In the genomic region with DNA sequence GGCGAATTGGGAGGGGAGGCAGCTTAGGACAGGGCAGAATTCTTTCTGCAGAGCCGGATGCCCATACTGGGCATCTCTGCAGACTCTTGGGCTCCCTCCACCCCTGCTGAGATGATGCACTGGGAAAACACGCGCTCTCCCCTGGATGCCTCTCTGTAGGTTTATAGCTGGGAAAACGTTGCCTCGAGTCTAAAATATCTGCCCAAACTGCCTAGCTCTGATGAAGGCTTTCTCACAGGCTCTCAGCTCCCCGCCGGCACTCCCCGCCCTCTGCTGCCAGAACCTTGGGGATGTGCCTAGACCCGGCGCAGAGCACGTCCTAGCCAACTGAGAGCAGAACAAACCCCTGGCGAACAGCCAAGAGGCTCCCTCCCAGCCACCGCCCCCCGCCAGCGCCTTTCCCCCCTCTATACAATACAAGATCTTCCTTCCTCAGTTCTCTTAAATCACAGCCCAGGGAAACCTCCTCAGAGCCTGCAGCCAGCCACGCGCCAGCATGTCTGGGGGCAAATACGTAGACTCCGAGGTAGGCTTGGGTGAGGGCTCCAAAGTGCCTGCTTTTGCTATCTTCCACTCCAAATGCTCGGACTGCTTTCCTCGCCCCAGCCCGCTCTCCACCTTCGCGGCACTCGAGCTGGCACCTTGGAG, we compare ENCODE assay signal across 7 mouse cellular contexts. TPM values are rescaled to one million over a fixed set of nuclear protein-coding genes. Genes with fewer than 3 reads are reported as not detected.
DNase-seq lines count a peak whose midpoint lies in the region; ATAC-seq lines count a peak whose summit lies in the region.

Gene Cav1, plus strand, starts transcription at position 382 of the 648 bp plus-strand sequence.

- peak within 1 kb of the TSS; percentile 97 for H3K4me2 ChIP-seq in embryonic facial prominence, embryonic 14.5 days (ENCODE audit: low read depth, low read length)
- peak within 1 kb of the TSS; percentile 94 for H3K4me2 ChIP-seq in limb, embryonic 11.5 days (ENCODE audit: low read depth, severe bottlenecking)
- H3K4me2 ChIP-seq in midbrain, embryonic 11.5 days, result peak within 1 kb of the TSS; percentile 85
- H3K4me2 ChIP-seq in stomach, embryonic 15.5 days, result peak within 1 kb of the TSS; percentile 92

- H3K9me3 ChIP-seq in embryonic facial prominence, embryonic 14.5 days (ENCODE audit: control insufficient read depth, low read length), result no peaks in the 10 kb centered on the region
- no peaks in the 10 kb centered on the region for H3K9me3 ChIP-seq in limb, embryonic 11.5 days (ENCODE audit: control insufficient read depth, low read length)
- no peaks in the 10 kb centered on the region for H3K9me3 ChIP-seq in midbrain, embryonic 11.5 days (ENCODE audit: control insufficient read depth, low read length)
- no peaks in the 10 kb centered on the region for H3K9me3 ChIP-seq in stomach, embryonic 15.5 days

- H3K36me3 ChIP-seq in embryonic facial prominence, embryonic 14.5 days (ENCODE audit: control insufficient read depth, insufficient read depth, low read length), result no peaks in the 10 kb centered on the region
- no peaks in the 10 kb centered on the region for H3K36me3 ChIP-seq in limb, embryonic 11.5 days (ENCODE audit: control insufficient read depth, insufficient read depth, low read length)
- no peaks in the 10 kb centered on the region for H3K36me3 ChIP-seq in midbrain, embryonic 11.5 days (ENCODE audit: control insufficient read depth, insufficient read depth, low read length)
- no peaks in the 10 kb centered on the region for H3K36me3 ChIP-seq in stomach, embryonic 15.5 days

- peaks cover 17% of the 10 kb centered on the region for H3K27me3 ChIP-seq in embryonic facial prominence, embryonic 14.5 days (replicated peaks; ENCODE audit: control insufficient read depth, insufficient read depth, low read length)
- H3K27me3 ChIP-seq in limb, embryonic 11.5 days (ENCODE audit: control insufficient read depth, insufficient read depth, low read length), result peaks cover 16% of the 10 kb centered on the region
- peaks cover 2% of the 10 kb centered on the region for H3K27me3 ChIP-seq in midbrain, embryonic 11.5 days (ENCODE audit: control insufficient read depth, insufficient read depth, low read length)
- 0 out of 2 replicates have a peak, but pooled peaks cover 5% of the 10 kb centered on the region for H3K27me3 ChIP-seq in stomach, embryonic 15.5 days (replicated peaks)

- WGBS in embryonic facial prominence, embryonic 14.5 days, result under 1% methylated on average over 25 of the region's 26 CpGs
- WGBS in limb, embryonic 11.5 days, result under 1% methylated on average over 26 of the region's 26 CpGs
- WGBS in midbrain, embryonic 11.5 days, result 1% methylated on average over 26 of the region's 26 CpGs
- under 1% methylated on average over 26 of the region's 26 CpGs for WGBS in stomach, embryonic 15.5 days

- peak; percentile 75 for DNase-seq in brain, adult 2 months (ENCODE audit: low read depth, low spot score)
- peak; percentile 90 for DNase-seq in embryonic facial prominence, embryonic 14.5 days (ENCODE audit: low spot score)
- DNase-seq in heart, adult 8-10 months (ENCODE audit: low spot score), result peak; percentile 82
- DNase-seq in kidney, adult 9 months, result peak; percentile 57
- DNase-seq in limb, embryonic 11.5 days (ENCODE audit: low spot score), result peak; percentile 75
- peak; percentile 97 for DNase-seq in midbrain, embryonic 11.5 days (ENCODE audit: low spot score, missing footprints)

- H3K27ac ChIP-seq in embryonic facial prominence, embryonic 14.5 days (replicated peaks; ENCODE audit: low read depth, low read length), result peak within 1 kb of the TSS; percentile 68
- no peak within 1 kb of the TSS for H3K27ac ChIP-seq in limb, embryonic 11.5 days (replicated peaks; ENCODE audit: low read depth, low read length)
- no peak within 1 kb of the TSS for H3K27ac ChIP-seq in midbrain, embryonic 11.5 days (ENCODE audit: low read depth, low read length)
- peak within 1 kb of the TSS; percentile 93 for H3K27ac ChIP-seq in stomach, embryonic 15.5 days

- ATAC-seq in embryonic facial prominence, embryonic 14.5 days (ENCODE audit: low read depth), result peak; percentile 84
- peak; percentile 77 for ATAC-seq in limb, embryonic 11.5 days (ENCODE audit: insufficient number of reproducible peaks, low FRiP score, low TSS enrichment, low read depth)
- ATAC-seq in midbrain, embryonic 11.5 days (ENCODE audit: low FRiP score), result peak; percentile 78
- peak; percentile 88 for ATAC-seq in stomach, embryonic 15.5 days (ENCODE audit: insufficient read depth, low FRiP score, low read depth)

- H3K4me1 ChIP-seq in embryonic facial prominence, embryonic 14.5 days (ENCODE audit: control insufficient read depth, insufficient read depth, low read length), result peaks cover 14% of the 10 kb centered on the region
- H3K4me1 ChIP-seq in limb, embryonic 11.5 days (ENCODE audit: control insufficient read depth, insufficient read depth, low read length), result peaks cover 4% of the 10 kb centered on the region
- peaks cover 9% of the 10 kb centered on the region for H3K4me1 ChIP-seq in midbrain, embryonic 11.5 days (ENCODE audit: control insufficient read depth, insufficient read depth, low read length)
- peaks cover 9% of the 10 kb centered on the region for H3K4me1 ChIP-seq in stomach, embryonic 15.5 days

- H3K9ac ChIP-seq in embryonic facial prominence, embryonic 14.5 days (ENCODE audit: low read depth, low read length), result peak within 1 kb of the TSS; percentile 66
- H3K9ac ChIP-seq in limb, embryonic 11.5 days (ENCODE audit: low read length), result peak within 1 kb of the TSS; percentile 17
- H3K9ac ChIP-seq in midbrain, embryonic 11.5 days (ENCODE audit: low read length), result peak within 1 kb of the TSS; percentile 49
- peak within 1 kb of the TSS; percentile 26 for H3K9ac ChIP-seq in stomach, embryonic 15.5 days

- H3K4me3 ChIP-seq in embryonic facial prominence, embryonic 14.5 days (ENCODE audit: low read depth, low read length), result peak within 1 kb of the TSS; percentile 56
- H3K4me3 ChIP-seq in limb, embryonic 11.5 days (ENCODE audit: low read depth, low read length), result peak within 1 kb of the TSS; percentile 38
- H3K4me3 ChIP-seq in midbrain, embryonic 11.5 days (ENCODE audit: low read depth, low read length), result peak within 1 kb of the TSS; percentile 42
- H3K4me3 ChIP-seq in stomach, embryonic 15.5 days (replicated peaks), result peak within 1 kb of the TSS; percentile 56

RNA-seq across cellular contexts. Expression of gene Cav1, which starts in this region (rescaled TPM):
- polyA plus RNA-seq in embryonic facial prominence, embryonic 14.5 days (2014; fragmentation: Nextera tagmentation; extraction: Ambion mirVana), result 195 and 238 TPM in 2 replicates
- total RNA-seq in heart, adult 8-10 months (2022), result 100 to 1,000 TPM; 156 to 240 (median 203) TPM
- polyA plus RNA-seq in limb, embryonic 11.5 days (2014; fragmentation: Nextera tagmentation; extraction: Ambion mirVana), result 26.9 and 29.1 TPM in 2 replicates
- 9.8 and 12.1 TPM in 2 replicates for polyA plus RNA-seq in midbrain, embryonic 11.5 days (2014; fragmentation: Nextera tagmentation; extraction: Ambion mirVana)
- polyA plus RNA-seq in stomach, embryonic 15.5 days (2015; fragmentation: Nextera tagmentation; extraction: Ambion mirVana), result 304 and 345 TPM in 2 replicates

Comparison
In these comparisons a context has a peak if more than half of its experiments do, and no peak if none do; other contexts are left out.
1. H3K27ac ChIP-seq: peak in embryonic facial prominence, embryonic 14.5 days (single experiment) and stomach, embryonic 15.5 days (single experiment); none in limb, embryonic 11.5 days (single experiment) and midbrain, embryonic 11.5 days (single experiment).
2. Peak in every context shown above with its lines, with median percentiles within 50 percentile points of each other: DNase-seq, ATAC-seq, H3K4me2 ChIP-seq, H3K4me3 ChIP-seq and H3K9ac ChIP-seq.